In the genomic region with DNA sequence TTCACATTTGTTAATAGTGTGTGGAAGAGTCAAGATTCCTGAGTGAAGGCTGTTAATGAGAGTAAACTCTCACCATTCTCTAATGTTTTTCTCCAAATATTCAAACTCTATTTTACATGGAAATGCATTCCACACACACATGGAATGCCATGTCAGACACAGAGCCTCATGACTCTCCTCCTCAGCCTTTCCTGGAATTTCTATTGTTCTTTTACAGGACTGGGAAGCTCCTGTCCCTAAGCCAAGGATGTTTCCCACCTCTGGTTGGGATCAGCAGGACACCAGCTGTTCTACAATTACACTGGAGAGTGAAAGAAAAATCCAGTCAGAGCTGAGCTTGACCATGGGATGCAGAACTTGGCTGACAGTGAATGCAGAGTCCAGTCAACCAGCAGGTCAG, we compare ENCODE assay signal across 24 mouse cellular contexts.
DNase-seq lines count a peak whose midpoint lies in the region; ATAC-seq and TF ChIP-seq lines count a peak whose summit lies in the region.
"Had no signal": no experiment of that assay in that cellular context is flagged by ENCODE, and none has a peak within 500 bp of the region (broad histone marks: within the 10 kb centered on the region; RNA-seq: fewer than 3 reads in every experiment).

No protein-coding gene starts in this region.

- no peak overlapping the region for H3K9ac ChIP-seq in heart, postnatal 0 days (replicated peaks; ENCODE audit: low read depth, low read length)
- H3K9ac ChIP-seq: embryonic facial prominence, embryonic 12.5 days; embryonic facial prominence, embryonic 15.5 days; forebrain, embryonic 12.5 days; forebrain, embryonic 15.5 days; hindbrain, embryonic 12.5 days; hindbrain, embryonic 15.5 days had no signal

- in situ Hi-C loops in Patski (cut with MboI; ENCODE audit: low pct_unique_long_range_greater_than_20kb) = loop anchor here (5.0 kb wide), 1 partner anchor 110 kb away; no protein-coding TSS in a partner anchor

- CTCF ChIA-PET in Patski (lab: Charles Lee) = interaction anchor here (0.7 to 2.0 kb wide), 6 partner anchors 11 to 466 kb away, joined by 3 to 7 read pairs (median 4); no protein-coding TSS in a partner anchor

- no peak for TF ChIP-seq POLR2A in embryonic fibroblast, embryonic 13.5 days (IDR thresholded peaks at IDR 0.05; ENCODE audit: low read depth, low read length)

- no peak for TF ChIP-seq CTCF in heart, postnatal 0 days (IDR thresholded peaks at IDR 0.05; ENCODE audit: low read depth)
- no peak for TF ChIP-seq CTCF in Patski (IDR thresholded peaks at IDR 0.05)
- no peak for TF ChIP-seq CTCF in embryonic fibroblast, embryonic 13.5 days (IDR thresholded peaks at IDR 0.05; ENCODE audit: borderline replicate concordance, insufficient read depth, low read length)

- DNase-seq in heart, postnatal 0 days (ENCODE audit: low spot score) = peak; percentile 12
- DNase-seq in heart, embryonic 10.5 days (ENCODE audit: low spot score) = no peak
- DNase-seq in 3T3-L1 (ENCODE audit: low read depth, low spot score) = peak; percentile 66
- DNase-seq in Patski (ENCODE audit: low read depth, low spot score) = no peak
- no peak for DNase-seq in thymus, postnatal 4 days
- no peak for DNase-seq in right cerebral cortex, adult 18-20 months
- DNase-seq: adrenal gland, postnatal 10 days; adrenal gland, postnatal 36 days; cerebellum, adult 2 months; cerebellum, adult 9-11 months; cerebellum, postnatal 25 days; gastrocnemius, postnatal 25 days; heart, adult 2 months had no signal

- TF ChIP-seq EP300 in heart, postnatal 0 days (IDR thresholded peaks at IDR 0.05; ENCODE audit: low read depth) = no peak

- no peaks in the 10 kb centered on the region for H3K9me3 ChIP-seq in heart, postnatal 0 days (replicated peaks; ENCODE audit: control insufficient read depth, low read length)
- no peaks in the 10 kb centered on the region for H3K9me3 ChIP-seq in heart, embryonic 10.5 days
- H3K9me3 ChIP-seq: embryonic facial prominence, embryonic 12.5 days; embryonic facial prominence, embryonic 15.5 days; forebrain, embryonic 12.5 days; forebrain, embryonic 15.5 days; hindbrain, embryonic 12.5 days; hindbrain, embryonic 15.5 days had no signal

- no peaks in the 10 kb centered on the region for H3K36me3 ChIP-seq in heart, postnatal 0 days (replicated peaks; ENCODE audit: control insufficient read depth, insufficient read depth, low read length)
- H3K36me3 ChIP-seq in heart, embryonic 10.5 days = no peaks in the 10 kb centered on the region
- H3K36me3 ChIP-seq: embryonic facial prominence, embryonic 12.5 days; embryonic facial prominence, embryonic 15.5 days; forebrain, embryonic 12.5 days; forebrain, embryonic 15.5 days; hindbrain, embryonic 12.5 days; hindbrain, embryonic 15.5 days had no signal

- no peak overlapping the region for H3K27ac ChIP-seq in heart, postnatal 0 days (ENCODE audit: low read depth)
- no peak overlapping the region for H3K27ac ChIP-seq in heart, embryonic 10.5 days
- H3K27ac ChIP-seq in embryonic fibroblast, embryonic 13.5 days (ENCODE audit: insufficient read depth, low read length) = peak overlapping the region; percentile 84
- H3K27ac ChIP-seq: embryonic facial prominence, embryonic 12.5 days; embryonic facial prominence, embryonic 15.5 days; forebrain, embryonic 12.5 days; forebrain, embryonic 15.5 days; heart, adult 2 months; hindbrain, embryonic 12.5 days; hindbrain, embryonic 15.5 days had no signal

- H3K4me3 ChIP-seq in heart, postnatal 0 days (ENCODE audit: low read depth, low read length) = no peak overlapping the region
- H3K4me3 ChIP-seq in heart, embryonic 10.5 days = no peak overlapping the region
- H3K4me3 ChIP-seq in embryonic fibroblast, embryonic 13.5 days (ENCODE audit: insufficient read depth, low read length) = no peak overlapping the region
- H3K4me3 ChIP-seq: embryonic facial prominence, embryonic 12.5 days; embryonic facial prominence, embryonic 15.5 days; erythroblast, embryonic 14.5 days; forebrain, embryonic 12.5 days; forebrain, embryonic 15.5 days; heart, adult 2 months; hindbrain, embryonic 12.5 days; hindbrain, embryonic 15.5 days had no signal

- ATAC-seq in heart, postnatal 0 days (ENCODE audit: insufficient read depth, low read depth) = no peak
- peak; percentile 45 for ATAC-seq in Patski
- ATAC-seq: CD4-positive, CD25-positive, alpha-beta regulatory T cell, adult 4 months; forebrain, embryonic 15.5 days; intestine, postnatal 0 days had no signal

- H3K4me2 ChIP-seq in heart, postnatal 0 days (ENCODE audit: low read depth, low read length) = no peak overlapping the region
- H3K4me2 ChIP-seq: embryonic facial prominence, embryonic 12.5 days; embryonic facial prominence, embryonic 15.5 days; forebrain, embryonic 12.5 days; forebrain, embryonic 15.5 days; heart, embryonic 11.5 days; hindbrain, embryonic 12.5 days; hindbrain, embryonic 15.5 days had no signal

- H3K4me1 ChIP-seq in heart, postnatal 0 days (ENCODE audit: control insufficient read depth, insufficient read depth) = 0 out of 2 replicates have a peak, but pooled peaks cover 4% of the 10 kb centered on the region
- peaks cover 11% of the 10 kb centered on the region for H3K4me1 ChIP-seq in heart, embryonic 10.5 days
- peaks cover 11% of the 10 kb centered on the region for H3K4me1 ChIP-seq in embryonic fibroblast, embryonic 13.5 days (ENCODE audit: control insufficient read depth, insufficient read depth, low read length)
- H3K4me1 ChIP-seq: embryonic facial prominence, embryonic 12.5 days; embryonic facial prominence, embryonic 15.5 days; forebrain, embryonic 12.5 days; forebrain, embryonic 15.5 days; hindbrain, embryonic 12.5 days; hindbrain, embryonic 15.5 days had no signal

- POLR2A ChIA-PET in Patski (lab: Charles Lee) = interaction anchor here (0.9 to 1.0 kb wide), 2 partner anchors 14 to 16 kb away, joined by 3 read pairs; no protein-coding TSS in a partner anchor

- H3K27me3 ChIP-seq in heart, postnatal 0 days (ENCODE audit: control insufficient read depth, insufficient read depth, low read length) = no peaks in the 10 kb centered on the region
- H3K27me3 ChIP-seq in heart, embryonic 10.5 days (ENCODE audit: insufficient read depth, poor library complexity, severe bottlenecking) = no peaks in the 10 kb centered on the region
- H3K27me3 ChIP-seq in Patski = no peaks in the 10 kb centered on the region
- H3K27me3 ChIP-seq: embryonic facial prominence, embryonic 12.5 days; embryonic facial prominence, embryonic 15.5 days; forebrain, embryonic 12.5 days; forebrain, embryonic 15.5 days; hindbrain, embryonic 12.5 days; hindbrain, embryonic 15.5 days had no signal

Comparison
In these comparisons a context has a peak if more than half of its experiments do, and no peak if none do; other contexts are left out.
1. DNase-seq: peak in heart, postnatal 0 days (single experiment) and 3T3-L1 (single experiment); none in heart, embryonic 10.5 days (single experiment), Patski (single experiment), thymus, postnatal 4 days (single experiment) and right cerebral cortex, adult 18-20 months (single experiment).